Mouse (Mus musculus): ENCODE measurements around the gene Foxp4. TPM values are rescaled to one million over a fixed set of nuclear protein-coding genes. Genes with fewer than 3 reads are reported as not detected.

Gene Foxp4
- 164 and 199 TPM in 2 replicates for polyA plus RNA-seq (2012; rRNA removed)

DNA sequence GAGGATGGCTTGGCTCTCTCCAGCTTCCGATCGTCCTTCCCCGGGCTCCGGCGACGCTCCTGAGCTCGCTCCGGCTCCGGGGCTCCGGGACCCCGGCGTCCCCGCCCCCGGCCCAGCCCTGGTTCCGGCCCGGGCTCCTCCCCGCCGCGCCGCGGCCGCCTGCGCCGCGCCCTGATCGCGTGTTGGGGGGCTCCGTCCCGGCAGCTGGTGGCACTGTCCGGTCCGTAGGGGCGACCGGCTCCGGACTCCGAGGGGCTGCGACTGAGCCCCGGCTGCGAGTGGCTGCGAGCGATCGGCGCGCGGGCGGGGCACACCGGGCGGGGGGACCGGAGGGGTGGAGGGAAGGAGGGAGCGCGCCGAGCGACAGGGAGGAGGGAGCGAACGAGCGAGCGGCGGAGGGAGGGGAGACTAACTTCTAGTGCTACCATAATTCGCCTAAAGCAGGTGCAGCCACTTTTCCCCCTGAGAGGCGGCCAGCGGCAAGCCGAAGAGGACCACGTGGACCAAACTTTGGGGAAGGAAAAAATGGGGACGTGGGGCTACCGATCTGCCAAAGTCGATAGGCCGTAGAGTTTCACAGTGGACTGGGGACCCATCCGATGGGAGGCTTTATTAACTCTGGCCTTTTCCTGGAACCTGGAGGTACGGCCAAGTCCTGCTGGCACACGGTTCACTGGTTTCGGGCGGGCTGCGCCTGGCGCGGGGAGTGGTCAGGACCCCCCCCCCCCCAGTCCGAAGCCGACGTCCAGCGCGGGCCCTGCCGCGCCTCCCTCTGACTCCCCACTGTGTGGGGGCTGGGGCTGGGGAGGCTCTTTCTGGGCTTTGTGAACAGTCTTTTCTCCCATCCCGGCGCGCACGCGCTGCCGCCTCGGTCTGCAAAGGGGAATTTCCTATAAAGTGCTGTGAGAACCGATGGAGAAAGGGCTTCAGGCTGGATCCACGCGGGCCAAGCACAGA, at the start of gene Foxp4:
Foxp4 (minus strand) TSS at position 263 of the 957 bp plus-strand sequence.

GRCm38 (mm10) chr17:47834482-47834767, 90.0 kb downstream of the Foxp4 start, which contains the start of gene Mdfi:
Mdfi (minus strand) TSS chr17:47834691.

Other genes with a start within 250 kb of the Foxp4 start
- gene Tomm6, start 236.3 kb downstream of the Foxp4 start, polyA plus RNA-seq (2012; rRNA removed), result 63.6 and 92.2 TPM in 2 replicates
- gene Frs3, start 235.6 kb downstream of the Foxp4 start, polyA plus RNA-seq (2012; rRNA removed), result 32.2 and 34.0 TPM in 2 replicates
- gene Gm21981, start 230.2 kb downstream of the Foxp4 start, polyA plus RNA-seq (2012; rRNA removed), result 2.0 and 2.6 TPM in 2 replicates
- gene Prickle4, start 229.9 kb downstream of the Foxp4 start, polyA plus RNA-seq (2012; rRNA removed), result 3.2 and 7.1 TPM in 2 replicates
- gene Pgc, start 197.8 kb downstream of the Foxp4 start, polyA plus RNA-seq (2012; rRNA removed), result 3.9 and 23.2 TPM in 2 replicates
- gene Tfeb, start 187.6 kb downstream of the Foxp4 start, polyA plus RNA-seq (2012; rRNA removed), result 48.5 and 55.0 TPM in 2 replicates
- 230 and 241 TPM in 2 replicates for gene Mdfi, start 90.0 kb downstream of the Foxp4 start, polyA plus RNA-seq (2012; rRNA removed)
- gene 1700122O11Rik, start 113.6 kb upstream of the Foxp4 start, polyA plus RNA-seq (2012; rRNA removed), result not detected in 2 replicates
- 0.13 TPM in 1 of 2 replicates, not detected in the other for gene 1700067P10Rik, start 164.7 kb upstream of the Foxp4 start, polyA plus RNA-seq (2012; rRNA removed)
- not detected in 2 replicates for gene 9830107B12Rik, start 221.6 kb upstream of the Foxp4 start, polyA plus RNA-seq (2012; rRNA removed)
- gene A530064D06Rik, start 242.6 kb upstream of the Foxp4 start, polyA plus RNA-seq (2012; rRNA removed), result 0.28 and 0.83 TPM in 2 replicates

All from ovary, adult 2 months (tissue).